Comparison of ENCODE assay signal across 8 mouse cellular contexts in the genomic region with DNA sequence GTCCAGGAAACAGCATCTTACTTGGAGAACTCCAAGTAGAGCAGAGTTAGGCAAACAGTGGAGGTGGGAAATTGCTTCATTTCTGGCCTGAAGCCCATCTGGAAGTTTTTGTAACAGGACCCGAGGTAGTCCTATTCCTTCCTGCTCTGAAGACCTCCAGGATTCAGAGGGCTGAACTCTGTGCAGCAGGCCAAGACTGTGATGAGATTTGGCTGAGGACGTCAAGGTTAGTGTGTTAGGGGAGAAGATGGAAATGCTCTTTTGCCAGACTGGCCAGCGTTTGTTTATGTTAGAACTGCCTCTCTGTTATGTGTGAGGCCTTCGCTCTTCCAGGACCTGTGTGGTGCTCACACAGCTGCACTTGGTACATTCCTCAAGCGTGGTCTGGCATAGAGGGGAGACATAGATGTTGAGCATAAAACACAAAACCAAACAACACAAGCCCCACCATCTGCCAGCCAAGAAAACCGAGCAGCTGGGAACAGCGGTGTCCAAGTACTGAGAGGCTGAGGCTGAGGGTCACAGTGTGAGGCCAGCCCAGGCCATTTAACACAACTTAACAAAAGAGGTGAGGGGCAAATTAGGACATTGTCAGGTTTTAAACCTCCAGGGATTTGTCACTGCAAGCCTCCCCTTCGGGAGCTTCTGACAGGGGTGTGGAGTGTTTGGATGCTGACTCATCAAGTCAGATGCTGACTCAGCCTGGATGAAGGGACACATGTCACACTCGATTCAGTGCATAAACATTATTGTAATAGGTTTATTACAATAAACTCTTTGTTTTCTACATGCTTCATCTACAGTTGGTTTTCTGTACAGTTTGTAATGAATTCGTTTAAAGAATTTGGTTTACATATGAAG.
DNase-seq lines count a peak whose midpoint lies in the region; ATAC-seq and TF ChIP-seq lines count a peak whose summit lies in the region.

No protein-coding gene starts in this region.

- H3K4me1 ChIP-seq in embryonic facial prominence, embryonic 10.5 days: peaks cover 9% of the 10 kb centered on the region
- H3K4me1 ChIP-seq in heart, postnatal 0 days (ENCODE audit: control insufficient read depth, insufficient read depth): peaks cover 29% of the 10 kb centered on the region
- peaks cover 35% of the 10 kb centered on the region for H3K4me1 ChIP-seq in liver, embryonic 12.5 days
- H3K4me1 ChIP-seq in stomach, postnatal 0 days (replicated peaks; ENCODE audit: control insufficient read depth, insufficient read depth): no peaks in the 10 kb centered on the region

- intact Hi-C loops in left cerebral cortex, adult 2 months (cut with DNase I): no loop called here

- no peaks in the 10 kb centered on the region for H3K27me3 ChIP-seq in embryonic facial prominence, embryonic 10.5 days (replicated peaks; ENCODE audit: low read depth, poor library complexity, severe bottlenecking)
- H3K27me3 ChIP-seq in heart, postnatal 0 days (ENCODE audit: control insufficient read depth, insufficient read depth, low read length): no peaks in the 10 kb centered on the region
- H3K27me3 ChIP-seq in liver, embryonic 12.5 days (replicated peaks): no peaks in the 10 kb centered on the region
- no peaks in the 10 kb centered on the region for H3K27me3 ChIP-seq in stomach, postnatal 0 days (ENCODE audit: control insufficient read depth, insufficient read depth, low read length)

- H3K27ac ChIP-seq in embryonic facial prominence, embryonic 10.5 days (replicated peaks): peak overlapping the region; percentile 35
- peak overlapping the region; percentile 55 for H3K27ac ChIP-seq in heart, postnatal 0 days (ENCODE audit: low read depth)
- H3K27ac ChIP-seq in liver, embryonic 12.5 days: peak overlapping the region; percentile 62; the same call in 1 of the 2 replicates
- H3K27ac ChIP-seq in stomach, postnatal 0 days (replicated peaks): 0 out of 2 replicates have a peak overlapping the region, but pooled peaks have one; percentile 41
- no peak overlapping the region for H3K27ac ChIP-seq in left cerebral cortex, adult 2 months

- H3K9me3 ChIP-seq in embryonic facial prominence, embryonic 10.5 days: no peaks in the 10 kb centered on the region
- no peaks in the 10 kb centered on the region for H3K9me3 ChIP-seq in heart, postnatal 0 days (replicated peaks; ENCODE audit: control insufficient read depth, low read length)
- no peaks in the 10 kb centered on the region for H3K9me3 ChIP-seq in liver, embryonic 12.5 days (replicated peaks)
- H3K9me3 ChIP-seq in stomach, postnatal 0 days (ENCODE audit: control insufficient read depth, low read length): no peaks in the 10 kb centered on the region

- H3K9ac ChIP-seq in heart, postnatal 0 days (replicated peaks; ENCODE audit: low read depth, low read length): no peak overlapping the region
- no peak overlapping the region for H3K9ac ChIP-seq in liver, embryonic 12.5 days
- no peak overlapping the region for H3K9ac ChIP-seq in stomach, postnatal 0 days (ENCODE audit: low read length)

- ATAC-seq in heart, postnatal 0 days (ENCODE audit: insufficient read depth, low read depth): peak; percentile 42
- peak; percentile 64; the same call in 1 of the 2 replicates for ATAC-seq in liver, embryonic 12.5 days
- ATAC-seq in stomach, postnatal 0 days (ENCODE audit: low FRiP score, low TSS enrichment): peak; percentile 61

- 60% methylated on average over 10 of the region's 10 CpGs for WGBS in embryonic facial prominence, embryonic 10.5 days
- 46% methylated on average over 10 of the region's 10 CpGs for WGBS in heart, postnatal 0 days
- 66% methylated on average over 10 of the region's 10 CpGs for WGBS in liver, embryonic 12.5 days (ENCODE audit: insufficient replicate concordance)
- 26% methylated on average over 10 of the region's 10 CpGs for WGBS in stomach, postnatal 0 days

- H3K4me3 ChIP-seq in embryonic facial prominence, embryonic 10.5 days: no peak overlapping the region
- no peak overlapping the region for H3K4me3 ChIP-seq in heart, postnatal 0 days (ENCODE audit: low read depth, low read length)
- H3K4me3 ChIP-seq in liver, embryonic 12.5 days: no peak overlapping the region
- H3K4me3 ChIP-seq in stomach, postnatal 0 days (ENCODE audit: low read depth, low read length): no peak overlapping the region
- H3K4me3 ChIP-seq in left cerebral cortex, adult 2 months: no peak overlapping the region

- H3K36me3 ChIP-seq in embryonic facial prominence, embryonic 10.5 days (replicated peaks): no peaks in the 10 kb centered on the region
- no peaks in the 10 kb centered on the region for H3K36me3 ChIP-seq in heart, postnatal 0 days (replicated peaks; ENCODE audit: control insufficient read depth, insufficient read depth, low read length)
- no peaks in the 10 kb centered on the region for H3K36me3 ChIP-seq in liver, embryonic 12.5 days
- H3K36me3 ChIP-seq in stomach, postnatal 0 days (ENCODE audit: control insufficient read depth, insufficient read depth, low read length): no peaks in the 10 kb centered on the region

- no peak for TF ChIP-seq CTCF in heart, postnatal 0 days (IDR thresholded peaks at IDR 0.05; ENCODE audit: low read depth)
- TF ChIP-seq CTCF in stomach, postnatal 0 days (IDR thresholded peaks at IDR 0.05; ENCODE audit: low read depth): no peak
- no peak for TF ChIP-seq CTCF in left cerebral cortex, adult 2 months (IDR thresholded peaks at IDR 0.05)

- peak; percentile 33 to 72 for DNase-seq in adrenal gland, adult (ENCODE audit: inconsistent age in 2 of 2, low spot score in 1 of 2)
- no peak for DNase-seq in adrenal gland, adult 18-20 months (ENCODE audit: low spot score in 2 of 2)
- no peak for DNase-seq in embryonic facial prominence, embryonic 10.5 days (ENCODE audit: low spot score)
- peak; percentile 74 for DNase-seq in heart, postnatal 0 days (ENCODE audit: low spot score)
- DNase-seq in stomach, postnatal 0 days (ENCODE audit: low spot score): no peak
- DNase-seq in left cerebral cortex, adult 2 months (ENCODE audit: extremely low spot score in 1 of 2, low spot score in 2 of 2): no peak
- no peak for DNase-seq in layer of hippocampus, postnatal 25 days (ENCODE audit: extremely low spot score in 1 of 2, low spot score in 1 of 2)

- H3K4me2 ChIP-seq in heart, postnatal 0 days (ENCODE audit: low read depth, low read length): no peak overlapping the region
- H3K4me2 ChIP-seq in liver, embryonic 12.5 days: no peak overlapping the region
- no peak overlapping the region for H3K4me2 ChIP-seq in stomach, postnatal 0 days (replicated peaks; ENCODE audit: low read depth)

- TF ChIP-seq EP300 in heart, postnatal 0 days (IDR thresholded peaks at IDR 0.05; ENCODE audit: low read depth): no peak
- no peak for TF ChIP-seq EP300 in stomach, postnatal 0 days (optimal IDR thresholded peaks at IDR 0.05)

Comparison
In these comparisons a context has a peak if more than half of its experiments do, and no peak if none do; other contexts are left out.
1. DNase-seq: peak in adrenal gland, adult (2 of 2) and heart, postnatal 0 days (single experiment); none in adrenal gland, adult 18-20 months (0 of 2), embryonic facial prominence, embryonic 10.5 days (single experiment), stomach, postnatal 0 days (single experiment), left cerebral cortex, adult 2 months (0 of 2) and layer of hippocampus, postnatal 25 days (0 of 2).
2. Peak in every context shown above with its lines, with median percentiles within 50 percentile points of each other: ATAC-seq.